Mouse (Mus musculus): ENCODE data around the gene Cd164. TPM values are rescaled to one million over a fixed set of nuclear protein-coding genes. Genes with fewer than 3 reads are reported as not detected.

The Cd164 gene
- 100 to 1,000 TPM; 202 to 222 TPM for polyA plus RNA-seq (2017; shearing (Covaris generic))

DNA sequence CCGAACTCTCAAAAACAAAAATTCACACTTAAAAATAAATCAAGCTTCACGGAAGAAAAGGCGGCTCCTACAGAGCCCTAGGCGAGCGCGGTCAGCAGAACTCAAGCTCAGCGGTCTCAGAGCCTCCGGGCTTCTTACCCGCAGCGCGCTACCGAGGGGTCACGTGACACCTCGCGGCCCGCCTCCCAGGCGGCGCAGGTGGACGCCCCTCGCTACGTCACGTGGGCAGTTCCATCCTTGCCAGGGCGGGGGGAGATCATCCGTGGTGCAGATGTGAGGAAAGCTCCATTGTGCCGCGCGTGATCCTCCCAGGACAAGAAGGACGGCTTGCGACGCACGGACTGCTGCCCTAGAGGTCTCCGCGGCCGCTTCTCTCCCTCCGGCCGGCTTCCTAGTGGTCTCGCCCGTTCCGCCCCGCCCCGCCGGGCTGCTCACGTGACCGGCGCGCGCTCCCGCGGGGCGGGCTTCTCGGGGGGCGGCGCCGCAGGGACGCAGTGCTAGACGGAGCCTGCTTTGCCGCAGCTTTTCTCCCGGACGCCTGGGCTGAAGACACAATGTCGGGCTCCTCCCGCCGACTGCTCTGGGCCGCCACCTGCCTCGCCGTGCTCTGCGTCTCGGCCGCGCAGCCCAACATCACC lies at the start of gene Cd164:
TSS of gene Cd164 (plus strand) at position 434 of the 638 bp plus-strand sequence.
- ATAC-seq, result peak; percentile 71

DNA sequence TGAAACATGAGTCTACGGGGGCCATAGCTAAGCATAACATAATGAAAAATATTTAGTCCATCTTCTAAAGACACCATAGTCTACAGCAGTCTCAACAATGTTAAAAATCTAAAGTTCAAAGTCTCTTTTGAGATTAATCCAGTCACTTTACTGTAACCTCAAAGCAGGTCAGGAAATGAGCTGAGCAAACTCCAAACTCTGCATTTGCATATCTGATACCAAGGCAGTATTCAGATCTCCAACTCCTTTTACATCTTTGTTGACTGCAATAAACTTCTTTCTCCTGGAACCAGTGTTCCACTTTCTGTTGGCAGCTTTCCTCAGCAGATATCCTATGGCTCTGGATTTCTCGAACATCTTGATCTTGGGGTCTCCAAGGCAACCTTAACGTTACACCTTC lies 48.5 kb upstream of the Cd164 start:
- peak; percentile 24 for ATAC-seq

DNA sequence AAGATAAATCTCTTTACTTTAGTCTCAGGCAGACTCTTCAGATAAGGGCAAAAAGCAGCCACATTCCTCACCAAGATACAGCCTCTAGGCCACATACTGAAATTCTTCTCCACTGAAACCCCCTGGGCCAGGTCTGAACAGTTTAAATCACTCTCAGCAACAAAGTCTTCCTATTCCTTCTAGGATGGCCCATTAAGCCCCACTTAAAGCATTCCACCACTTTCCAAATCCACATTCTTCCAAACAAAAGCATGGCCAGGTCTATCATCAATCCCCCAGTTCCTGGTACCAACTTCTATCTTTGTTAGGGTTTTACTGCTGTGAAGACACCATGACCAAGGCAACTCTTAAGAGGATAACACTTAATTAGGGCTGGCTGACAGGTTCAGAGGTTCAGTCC lies 46.7 kb upstream of the Cd164 start:
- ATAC-seq, result no peak

DNA sequence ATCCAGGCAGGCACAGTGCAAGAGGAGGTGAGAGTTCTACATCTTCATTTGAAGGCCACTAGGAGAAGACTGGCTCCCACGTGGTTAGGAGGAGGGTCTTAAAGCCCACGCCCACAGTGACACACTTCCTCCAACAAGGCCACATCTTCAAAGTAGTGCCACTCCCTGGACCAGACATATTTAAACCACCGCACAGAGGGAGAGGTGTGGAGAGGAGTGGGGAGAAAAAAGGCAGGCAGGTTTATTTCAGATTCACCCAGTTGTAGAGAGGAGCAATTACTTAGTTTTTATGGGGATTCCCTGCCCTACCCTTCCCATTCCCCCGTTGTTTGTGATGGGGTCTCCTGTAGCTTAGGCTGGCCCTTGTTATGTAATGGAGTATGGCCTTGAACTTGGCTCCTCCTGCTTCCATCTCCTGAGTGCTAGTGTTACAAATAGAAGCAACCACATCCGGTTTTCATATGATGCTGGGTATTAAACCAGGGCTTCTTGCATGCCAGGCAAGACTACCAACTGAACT lies 46.2 kb upstream of the Cd164 start:
- ATAC-seq, result peak; percentile 6

DNA sequence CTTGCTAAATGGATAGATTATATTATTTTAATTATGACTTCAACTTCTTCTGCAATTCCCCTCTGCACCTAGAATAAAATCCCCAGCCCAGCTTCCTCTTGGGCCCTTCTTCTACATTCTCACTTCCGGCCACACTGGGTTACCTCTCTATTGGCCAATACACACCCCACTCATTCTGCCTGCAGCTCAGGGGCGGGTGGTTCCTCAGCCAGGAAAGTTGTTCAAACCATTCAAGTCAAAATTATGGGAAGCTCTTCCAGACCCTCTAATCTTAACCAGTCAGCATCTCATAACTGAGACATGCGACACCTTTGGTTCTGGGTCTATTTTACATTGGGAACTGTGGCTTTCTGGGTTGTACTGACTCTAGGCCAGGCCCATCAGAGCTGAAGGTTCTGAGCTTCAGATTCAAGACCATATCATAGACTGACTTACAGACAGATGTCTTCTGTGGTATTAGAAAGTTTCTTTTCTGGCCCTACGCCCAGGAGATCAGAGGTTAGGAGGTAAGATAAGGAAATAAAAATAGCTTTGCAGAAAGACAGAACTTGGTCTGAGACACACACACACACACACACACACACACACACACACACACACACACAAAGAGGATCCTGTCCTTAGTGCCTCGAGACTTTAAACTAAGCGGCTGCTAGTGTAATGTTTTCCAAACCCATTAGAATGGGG lies 45.3 kb upstream of the Cd164 start:
- peak; percentile 33 for ATAC-seq

DNA sequence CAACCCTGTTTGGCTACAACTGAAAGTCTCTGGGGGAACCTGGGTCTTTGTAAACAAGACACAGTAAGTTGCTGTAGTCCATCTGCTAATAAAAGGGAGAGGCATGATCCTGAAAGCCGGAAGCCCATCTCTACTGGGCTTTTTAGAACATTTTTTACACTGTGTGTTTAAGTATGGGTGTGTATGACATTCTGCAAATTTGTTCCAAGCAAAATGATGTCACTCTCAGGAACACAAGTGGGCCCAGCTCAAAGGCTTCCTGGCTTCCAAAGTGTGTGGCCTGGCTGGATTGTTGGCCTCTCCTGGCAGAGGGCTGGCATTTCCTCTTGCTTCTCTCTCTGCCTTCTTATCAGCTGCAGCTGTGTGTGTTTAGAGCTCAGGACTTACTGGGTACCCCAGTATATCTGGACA lies 44.2 kb upstream of the Cd164 start:
- no peak for ATAC-seq

DNA sequence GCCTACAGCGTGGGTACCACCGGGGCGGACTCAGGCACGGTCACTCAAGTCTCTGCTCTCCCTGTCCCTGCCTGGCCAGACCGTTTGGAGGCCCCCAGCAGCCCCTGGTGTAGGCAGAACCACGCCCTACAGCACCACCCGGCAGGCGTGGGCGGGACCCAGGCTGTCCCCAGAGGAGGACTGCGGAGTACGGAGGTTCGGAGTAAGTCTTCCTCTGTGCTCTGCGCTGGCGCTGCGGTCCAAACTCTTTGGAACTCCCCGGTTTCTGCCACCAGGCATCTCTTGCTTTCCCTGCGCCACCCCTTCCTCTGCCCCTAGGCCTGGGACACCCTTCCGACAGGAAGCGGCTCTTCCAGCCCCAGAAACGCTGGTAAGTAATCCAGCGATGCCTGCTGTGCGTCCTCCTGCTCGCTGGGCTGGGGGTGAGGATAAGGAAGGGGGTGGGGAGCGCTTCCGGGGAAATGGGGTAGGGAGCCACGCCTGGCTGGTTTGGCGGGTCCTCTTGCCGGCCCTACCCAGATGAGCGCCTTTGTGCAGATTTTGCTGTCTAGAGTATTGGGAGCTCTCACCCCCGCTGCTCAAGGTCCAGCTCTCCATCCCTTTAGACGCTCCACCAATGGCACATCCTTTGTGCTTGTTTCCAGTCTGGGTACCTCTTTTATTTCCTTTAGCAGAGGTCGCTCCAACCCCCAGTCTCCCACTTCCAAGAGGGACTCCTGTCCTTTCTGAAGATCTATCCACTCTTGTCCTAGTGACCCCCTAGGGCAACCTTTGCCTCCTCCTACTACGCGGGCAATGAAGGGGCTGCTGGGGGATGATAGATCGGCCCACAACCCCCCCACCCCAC lies 42.8 kb upstream of the Cd164 start, which contains the start of gene Mical1:
TSS of gene Mical1 (plus strand) at position 144 of the 847 bp plus-strand sequence.
- peak; percentile 52 for ATAC-seq

DNA sequence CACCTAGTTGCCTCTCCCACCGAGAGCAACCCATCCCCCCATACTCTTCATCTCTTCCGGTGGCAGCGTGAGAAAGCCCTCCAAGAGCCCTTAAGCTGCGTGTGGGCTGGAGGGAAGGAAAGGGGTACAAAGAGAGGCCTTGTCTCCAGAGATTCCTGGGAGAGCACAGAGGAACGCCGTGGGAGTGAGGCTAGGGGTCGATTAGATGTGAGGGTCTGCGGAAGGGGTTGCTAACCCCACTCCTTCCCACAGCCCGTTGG lies 42.3 kb upstream of the Cd164 start:
- peak; percentile 4 for ATAC-seq

DNA sequence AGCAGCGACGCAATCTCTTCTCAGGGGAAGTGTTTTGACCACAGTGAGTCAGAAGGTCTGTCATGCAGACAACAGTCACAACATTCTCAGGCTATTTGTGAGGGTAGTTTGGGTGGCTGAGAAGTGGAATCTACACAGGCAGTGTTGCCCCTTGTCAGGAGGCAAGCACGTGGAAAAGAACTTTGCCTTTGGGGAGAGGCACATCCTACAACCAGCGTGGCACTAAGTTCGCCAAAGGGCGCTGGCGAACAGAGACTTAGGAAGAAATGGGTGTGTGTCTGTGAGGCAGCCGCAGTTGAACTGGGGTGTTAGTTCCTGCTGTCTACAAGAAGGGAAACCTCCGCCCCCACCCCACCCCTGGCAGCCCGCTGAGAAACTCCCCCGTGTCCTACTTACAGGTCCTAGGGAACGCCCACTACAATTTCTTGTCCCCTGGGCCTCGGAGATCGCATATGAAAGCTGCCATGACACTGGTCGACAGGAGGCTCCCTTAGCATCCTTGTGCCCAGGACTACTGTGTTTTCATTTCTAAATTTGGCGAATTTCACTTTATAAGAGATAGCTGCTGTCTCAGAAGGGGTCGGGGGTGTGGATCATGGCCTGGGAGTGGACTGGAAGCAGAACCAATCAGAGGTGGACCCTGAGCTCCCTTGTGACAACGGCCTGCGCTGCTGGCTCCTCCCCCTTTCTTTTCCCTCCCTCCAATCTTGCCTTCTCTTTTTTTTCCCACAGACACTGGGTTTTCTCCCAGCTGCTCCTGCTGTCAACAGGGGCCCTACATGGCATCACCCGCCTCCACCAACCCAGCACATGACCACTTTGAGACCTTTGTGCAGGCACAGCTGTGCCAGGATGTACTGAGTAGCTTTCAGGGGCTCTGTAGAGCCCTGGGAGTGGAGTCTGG lies 41.7 kb upstream of the Cd164 start:
- ATAC-seq, result peak; percentile 48

DNA sequence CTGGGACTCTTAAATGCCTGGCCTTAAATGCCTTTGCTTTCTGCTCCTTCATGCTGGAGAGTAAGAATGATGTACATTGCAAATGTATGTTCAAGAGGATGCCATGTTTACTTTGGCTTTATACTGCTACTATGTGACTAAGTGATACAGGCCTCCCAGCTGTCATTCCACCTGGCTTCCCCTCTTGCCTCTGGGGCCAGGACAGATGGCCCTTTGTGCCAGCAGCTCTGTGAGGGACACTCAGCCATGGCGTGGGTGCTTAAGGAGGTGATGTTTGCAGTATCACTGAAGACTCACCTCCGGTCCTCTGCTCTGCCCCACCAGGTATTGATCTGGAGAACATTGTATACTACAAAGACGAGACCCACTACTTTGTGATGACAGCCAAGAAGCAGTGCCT lies 39.3 kb upstream of the Cd164 start:
- no peak for ATAC-seq

DNA sequence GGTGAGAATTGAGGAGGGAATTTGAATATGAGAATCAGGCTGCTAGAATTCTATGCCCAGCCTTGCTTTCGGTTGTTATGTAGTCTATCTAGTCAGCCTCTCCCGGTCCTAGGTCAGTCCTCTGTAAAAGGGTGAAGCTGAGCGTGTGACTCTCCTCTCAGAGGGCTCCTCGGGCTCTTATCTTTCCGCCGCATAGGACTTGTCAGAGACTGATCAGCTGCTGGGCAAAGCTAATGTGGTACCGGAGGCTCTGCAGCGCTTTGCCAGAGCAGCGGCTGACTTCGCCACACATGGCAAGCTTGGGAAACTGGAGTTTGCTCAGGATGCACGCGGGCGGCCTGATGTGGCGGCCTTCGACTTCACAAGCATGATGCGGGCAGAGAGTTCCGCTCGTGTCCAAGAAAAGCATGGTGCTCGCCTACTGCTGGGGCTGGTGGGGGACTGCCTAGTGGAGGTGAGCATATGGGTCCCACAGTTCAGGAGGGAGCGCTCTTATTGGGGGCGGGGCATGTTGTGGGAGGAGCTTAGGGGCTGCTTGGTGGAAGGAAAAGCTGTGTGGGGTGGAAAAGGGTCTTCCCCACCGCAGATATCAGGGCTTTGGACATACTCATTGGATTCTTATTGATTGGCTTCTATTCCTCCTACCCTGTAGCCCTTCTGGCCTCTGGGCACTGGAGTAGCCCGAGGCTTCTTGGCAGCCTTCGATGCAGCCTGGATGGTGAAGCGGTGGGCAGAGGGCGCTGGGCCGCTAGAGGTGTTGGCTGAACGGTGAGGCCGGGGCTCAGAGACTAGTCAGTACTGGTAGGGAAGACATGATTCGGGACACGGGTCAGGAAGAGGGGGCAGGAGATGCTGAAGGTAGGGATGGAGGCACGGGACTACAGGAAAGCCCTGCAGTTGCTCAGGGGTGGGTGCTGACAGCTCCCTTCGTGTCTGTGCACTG lies 38.0 kb upstream of the Cd164 start:
- ATAC-seq, result no peak

DNA sequence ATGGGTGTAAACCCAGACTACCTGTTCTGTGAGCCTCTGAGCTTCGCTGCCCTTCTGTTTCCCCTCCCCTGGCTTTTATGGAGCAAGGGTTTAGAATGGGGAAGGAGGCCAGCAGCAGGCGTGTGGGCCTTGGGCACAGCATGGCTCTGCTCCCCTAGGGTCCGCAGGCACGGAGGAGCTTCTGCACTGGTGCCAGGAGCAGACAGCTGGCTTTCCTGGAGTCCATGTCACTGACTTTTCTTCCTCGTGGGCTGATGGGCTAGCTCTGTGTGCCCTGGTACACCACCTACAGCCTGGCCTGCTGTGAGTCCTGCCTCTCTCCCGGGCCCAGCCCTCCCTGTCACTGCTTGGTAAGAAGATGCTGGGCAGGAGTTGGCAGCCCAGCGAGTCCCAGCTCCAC lies 36.8 kb upstream of the Cd164 start:
- ATAC-seq, result no peak

DNA sequence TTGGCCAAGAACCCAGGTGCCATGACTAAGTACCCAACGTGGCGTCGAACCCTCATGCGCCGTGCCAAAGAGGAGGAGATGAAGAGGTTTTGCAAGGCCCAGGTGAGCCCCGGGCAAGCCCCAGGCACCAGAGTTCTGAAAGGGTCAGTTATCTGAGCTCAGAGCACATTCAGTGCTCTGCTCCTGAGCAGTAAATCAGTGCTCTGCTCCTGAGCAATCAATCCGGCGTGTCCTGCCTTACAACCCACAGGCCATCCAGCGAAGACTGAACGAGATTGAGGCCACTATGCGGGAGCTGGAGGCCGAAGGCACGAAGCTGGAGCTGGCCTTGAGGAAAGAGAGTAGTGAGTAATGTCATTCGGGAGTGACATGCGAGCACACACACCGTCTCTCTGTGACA lies 33.4 kb upstream of the Cd164 start:
- no peak for ATAC-seq

DNA sequence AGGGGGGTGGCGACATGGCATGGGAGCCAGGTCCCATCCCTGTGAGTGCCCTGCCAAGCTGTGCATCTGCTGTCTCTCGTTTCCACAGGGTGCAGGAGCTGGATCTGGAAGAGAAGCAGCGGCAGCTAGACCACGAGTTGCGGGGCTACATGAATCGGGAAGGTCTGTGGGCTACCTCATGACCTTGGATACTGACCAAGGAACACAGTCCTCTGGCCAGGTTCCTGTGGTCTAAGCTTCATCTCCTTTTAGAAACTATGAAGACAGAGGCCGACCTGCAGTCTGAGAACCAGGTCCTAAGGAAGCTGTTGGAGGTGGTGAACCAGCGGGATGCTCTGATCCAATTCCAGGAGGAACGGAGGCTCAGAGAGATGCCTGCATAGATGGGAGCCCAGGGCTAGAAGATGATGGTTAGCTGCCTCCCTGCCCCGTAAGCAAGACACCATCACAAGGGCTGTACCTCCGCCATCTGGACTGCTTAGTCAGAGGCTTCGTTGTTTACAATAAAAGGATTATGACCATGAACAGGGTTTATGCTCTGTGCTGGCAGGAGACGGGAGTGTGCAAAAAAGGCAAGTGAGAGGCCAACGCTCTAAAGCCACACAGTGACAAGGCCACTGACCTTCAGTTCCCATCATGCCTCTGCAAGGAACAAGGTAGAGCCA lies 32.6 kb upstream of the Cd164 start:
- ATAC-seq, result no peak

DNA sequence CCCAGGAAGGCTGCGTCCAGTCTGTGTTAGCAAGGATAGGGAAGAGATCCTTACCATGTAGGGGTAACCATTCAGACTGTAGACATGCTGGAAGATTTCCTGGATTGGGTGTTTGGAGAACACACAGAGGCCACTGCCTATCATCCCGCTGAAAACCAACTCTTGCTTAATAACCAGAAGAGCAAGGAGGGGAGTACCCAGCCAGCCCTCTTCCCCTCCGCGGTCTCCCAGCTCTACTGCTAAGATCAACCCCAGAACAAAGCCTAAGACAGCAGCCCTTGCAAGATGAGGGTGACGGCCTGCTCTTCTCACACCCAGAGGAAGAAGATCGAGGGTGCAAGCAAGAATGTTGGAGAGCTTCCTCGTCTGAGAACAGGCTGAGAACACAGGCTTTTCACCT lies 30.3 kb upstream of the Cd164 start:
- ATAC-seq, result no peak

DNA sequence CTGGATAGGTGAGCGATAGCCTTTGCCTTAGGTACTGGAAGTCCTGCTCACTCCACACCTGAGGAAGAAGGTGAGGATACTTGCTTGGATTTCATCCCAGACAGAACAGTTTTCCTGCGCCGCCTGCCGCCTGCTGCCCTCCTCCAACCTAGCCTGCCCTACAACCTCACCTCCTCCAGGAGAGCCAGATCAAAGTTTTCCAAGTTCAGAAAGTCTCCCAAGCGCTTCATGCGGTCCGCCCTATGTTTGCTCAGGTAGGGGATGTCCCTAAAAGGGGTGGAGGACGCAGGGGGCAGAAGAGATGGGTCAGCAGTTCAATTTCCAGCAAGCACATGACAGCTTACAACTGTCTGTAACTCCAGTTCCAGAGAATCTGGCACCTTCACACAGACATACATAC lies 29.9 kb upstream of the Cd164 start:
- ATAC-seq, result no peak

DNA sequence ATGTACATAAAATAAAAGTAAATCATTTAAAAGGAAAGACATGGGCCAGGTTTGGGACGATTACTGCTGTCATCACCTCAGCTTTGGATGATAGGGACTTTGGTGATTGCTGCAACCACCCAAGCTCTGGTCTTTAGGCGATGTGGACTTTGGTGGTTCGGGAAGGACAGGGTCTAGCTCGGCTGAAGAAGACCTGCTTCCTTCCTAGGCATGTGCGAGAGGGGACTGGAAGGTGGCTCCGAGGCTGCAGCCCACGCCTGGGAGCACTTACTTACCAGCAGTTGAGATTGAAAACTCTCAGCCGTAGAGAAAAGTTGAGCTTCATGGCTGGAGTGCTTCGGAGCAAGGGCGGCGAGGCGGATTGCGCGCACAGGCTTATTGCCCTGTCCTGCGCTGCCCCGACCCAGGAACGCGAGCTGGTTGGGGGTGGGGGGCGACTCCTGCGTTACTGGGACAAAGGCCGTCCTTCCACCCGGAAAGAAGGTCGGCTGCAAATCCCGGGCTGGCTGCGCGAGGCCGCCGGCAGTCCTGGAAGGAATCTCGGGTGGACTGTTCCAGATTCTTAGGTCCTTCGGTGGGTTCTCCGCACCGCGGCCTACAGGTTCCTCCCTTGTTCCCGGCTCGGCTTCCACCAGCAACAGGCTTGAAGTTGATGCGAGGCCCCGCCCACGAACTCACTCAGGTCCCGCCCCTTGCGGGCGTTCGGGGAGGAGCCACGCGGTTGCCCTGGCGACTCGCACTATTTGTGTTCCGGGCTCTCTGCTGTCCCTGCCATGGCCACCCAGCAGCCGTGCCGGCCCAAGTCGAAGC lies 29.3 kb upstream of the Cd164 start, which contains the start of the genes Smpd2 and Ppil6:
TSS of gene Smpd2 (minus strand) at position 662 of the 810 bp plus-strand sequence.
TSS of gene Ppil6 (plus strand) at position 732 of the 810 bp plus-strand sequence.
- peak; percentile 92 for ATAC-seq

DNA sequence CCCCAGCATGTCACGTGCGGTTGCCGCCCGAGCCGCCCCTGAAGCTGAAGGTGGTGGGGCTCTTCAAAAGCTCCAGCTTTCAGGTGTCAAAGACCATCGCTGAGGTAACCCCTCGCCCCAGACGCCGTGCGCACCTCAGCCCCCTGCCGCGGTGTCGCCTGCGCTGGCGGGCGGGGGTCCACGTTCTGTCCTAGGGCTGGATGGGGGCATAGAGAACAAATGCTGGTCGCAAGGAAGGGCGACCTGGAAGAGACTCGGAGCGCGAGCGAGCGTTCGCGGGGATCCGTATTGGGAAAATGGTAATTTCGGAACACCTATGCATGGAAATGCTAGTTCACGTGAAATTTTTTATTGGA lies 28.7 kb upstream of the Cd164 start:
- ATAC-seq, result no peak

DNA sequence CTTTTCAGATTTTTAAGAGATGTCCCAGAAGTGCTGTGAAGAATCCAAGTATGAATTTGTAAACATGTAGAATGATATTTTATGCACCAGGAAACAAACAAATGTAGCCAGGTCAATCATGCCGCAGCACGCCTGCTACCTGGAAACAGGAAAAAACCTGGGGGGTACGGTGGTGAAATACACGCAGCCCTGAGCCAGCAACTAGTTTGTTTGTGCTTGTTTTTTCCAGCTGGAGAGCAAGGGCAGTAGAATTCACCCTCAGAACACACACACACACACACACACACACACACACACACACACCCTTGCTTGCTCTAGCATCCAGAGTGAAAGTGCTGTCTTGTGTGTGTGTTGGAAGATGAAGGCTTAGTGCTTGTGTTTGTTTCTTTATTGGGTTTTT lies 28.1 kb upstream of the Cd164 start:
- ATAC-seq, result no peak

DNA sequence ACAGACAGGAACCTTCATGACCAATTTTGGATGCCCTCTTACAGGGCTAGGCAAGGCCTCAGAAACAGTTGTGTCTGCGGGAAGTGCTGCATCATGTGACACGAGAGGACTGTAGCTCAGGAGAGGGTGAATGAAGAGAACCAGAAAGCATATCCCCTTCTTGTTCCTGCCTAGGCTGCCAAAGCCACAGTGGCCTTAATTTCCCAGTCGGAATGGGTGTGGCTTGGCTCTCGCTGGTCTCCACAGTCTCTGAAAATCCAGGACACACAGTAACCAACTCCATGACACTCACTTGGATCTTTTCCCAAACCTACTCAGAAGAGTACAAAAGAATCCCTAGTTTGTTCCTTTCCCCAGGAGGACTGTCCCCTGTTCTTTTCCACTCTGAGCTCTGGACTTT lies 18.3 kb upstream of the Cd164 start:
- no peak for ATAC-seq
